Mouse (Mus musculus) large intestine, adult 2 months (tissue): Measurements from ENCODE around the gene Eipr1. TPM values are rescaled to one million over a fixed set of nuclear protein-coding genes. Genes with fewer than 3 reads are reported as not detected.

ENCODE experiments used
- DNase-seq: peaks from one replicate; pipeline ENCODE4 v3.0.0-alpha.2; 2012; ENCODE audit warnings: low read depth, low spot score
- WGBS: fragments of 180-500 bp; shearing (Covaris S2); methylation state at CpG from one replicate; pipeline ENCODE4 v1.1.7; 2018; 5-methylcytosine and 5-hydroxymethylcytosine counted together
- polyA plus RNA-seq: library from polyadenylated mRNA; depleted of rRNA; stranded (reverse); fragments of >200 nt; gene quantifications from 2 replicates; pipeline ENCODE4 v1.2.3, GENCODE M21; 2012

The Eipr1 gene
- polyA plus RNA-seq, 1 experiment: 50.0 TPM

DNA sequence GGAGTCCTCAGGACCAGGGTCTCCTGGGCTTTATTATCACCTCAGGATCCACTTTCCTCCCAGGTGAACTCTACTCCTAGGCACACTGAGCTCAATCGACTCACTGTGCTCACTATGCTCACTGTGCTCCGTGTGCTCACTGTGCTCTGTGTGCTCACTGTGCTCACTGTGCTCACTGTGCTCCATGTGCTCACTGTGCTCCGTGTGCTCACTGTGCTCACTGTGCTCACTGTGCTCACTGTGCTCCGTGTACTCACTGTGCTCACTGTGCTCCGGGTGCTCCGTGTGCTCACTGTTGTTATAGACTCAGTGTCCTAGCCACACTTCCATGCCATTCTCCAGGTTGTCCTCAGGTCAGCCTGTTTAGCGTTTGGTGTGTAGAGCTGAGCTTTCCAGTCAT, 18.4 kb downstream of the Eipr1 start:
- WGBS: 94% methylated on average over 7 of the region's 7 CpGs
- no peak for DNase-seq

DNA sequence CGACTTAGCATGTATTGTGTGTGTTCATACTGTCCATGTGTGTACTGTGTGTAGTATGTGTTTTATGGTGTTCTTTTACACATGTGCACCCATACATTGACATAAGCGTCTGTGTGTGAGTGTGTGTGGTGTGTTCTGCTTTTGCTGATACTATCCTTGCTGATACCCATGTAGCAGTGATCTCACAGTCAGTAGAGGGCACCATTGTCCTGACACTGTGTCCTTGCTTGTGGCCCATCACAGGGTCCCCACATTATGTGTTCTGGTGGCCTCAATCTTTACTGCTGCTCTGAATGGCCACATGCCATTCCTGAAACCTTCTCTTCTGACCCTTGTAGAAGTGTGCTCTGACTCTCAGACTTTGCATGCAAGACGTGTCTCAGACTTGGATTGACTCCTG, 22.2 kb downstream of the Eipr1 start:
- DNase-seq: no peak

DNA sequence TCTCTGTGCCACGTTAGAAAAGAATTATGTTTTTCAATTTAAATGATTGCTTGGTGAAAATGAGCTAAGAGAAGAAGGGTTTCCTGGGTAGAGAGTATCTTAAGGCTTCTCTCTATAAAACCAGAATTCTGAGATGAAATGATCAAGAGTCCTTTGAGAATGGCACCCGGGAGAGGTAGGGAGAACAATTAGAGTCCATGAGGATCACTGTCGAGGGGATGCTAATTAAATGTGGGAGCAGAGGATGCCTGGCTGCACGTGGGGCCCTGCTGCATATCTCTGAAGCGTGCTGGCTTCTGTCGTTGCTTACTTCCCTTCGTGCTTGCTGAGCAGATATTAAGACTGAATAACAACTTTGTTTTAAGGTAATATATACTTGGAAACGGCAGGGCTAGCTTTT, 23.5 kb downstream of the Eipr1 start:
- 60% methylated on average over 8 of the region's 8 CpGs for WGBS
- DNase-seq: no peak

More for the DNA sequence above, 22.2 kb downstream of the Eipr1 start:
- 89% methylated on average over 3 of the region's 3 CpGs for WGBS

DNA sequence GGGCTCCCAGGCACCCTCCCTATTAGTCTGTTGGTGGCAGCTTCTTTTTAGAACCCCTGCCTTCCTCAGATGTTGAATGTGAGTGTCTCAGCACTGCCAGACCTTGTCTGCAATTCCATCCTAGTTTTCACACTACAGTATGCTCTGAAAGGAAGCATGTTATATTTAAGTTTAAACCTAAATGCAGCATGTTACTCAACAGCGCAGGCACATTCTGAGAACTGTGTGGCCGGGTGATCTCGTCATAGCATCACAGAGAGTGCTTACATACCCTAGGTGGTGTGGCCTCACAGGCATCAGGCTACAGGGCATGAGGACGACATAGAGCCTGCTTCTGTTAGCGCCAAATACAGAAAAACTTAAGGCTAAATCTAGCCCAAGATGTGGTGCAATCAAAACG, 24.0 kb downstream of the Eipr1 start:
- 90% methylated on average over 6 of the region's 6 CpGs for WGBS
- no peak for DNase-seq

DNA sequence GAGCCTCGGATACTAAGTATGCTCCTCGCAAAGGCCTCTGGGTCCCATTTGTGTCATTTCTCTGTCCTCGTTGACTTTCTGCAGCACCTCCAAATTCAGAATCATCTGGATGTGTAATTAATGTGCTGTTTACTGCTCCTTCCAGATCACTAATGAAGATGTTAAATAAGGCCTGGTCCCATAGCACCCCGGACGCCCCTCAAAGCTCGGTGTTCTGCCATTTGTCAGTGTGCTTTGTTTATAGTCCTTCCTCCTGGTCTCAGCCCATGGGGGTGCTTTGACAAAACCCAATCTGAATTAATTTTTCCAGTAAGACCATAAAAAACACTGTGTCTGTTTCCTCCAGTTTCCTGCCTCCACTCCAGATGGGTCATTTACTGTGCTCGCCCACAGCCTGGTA, 28.6 kb downstream of the Eipr1 start:
- WGBS: 87% methylated on average over 7 of the region's 7 CpGs

DNA sequence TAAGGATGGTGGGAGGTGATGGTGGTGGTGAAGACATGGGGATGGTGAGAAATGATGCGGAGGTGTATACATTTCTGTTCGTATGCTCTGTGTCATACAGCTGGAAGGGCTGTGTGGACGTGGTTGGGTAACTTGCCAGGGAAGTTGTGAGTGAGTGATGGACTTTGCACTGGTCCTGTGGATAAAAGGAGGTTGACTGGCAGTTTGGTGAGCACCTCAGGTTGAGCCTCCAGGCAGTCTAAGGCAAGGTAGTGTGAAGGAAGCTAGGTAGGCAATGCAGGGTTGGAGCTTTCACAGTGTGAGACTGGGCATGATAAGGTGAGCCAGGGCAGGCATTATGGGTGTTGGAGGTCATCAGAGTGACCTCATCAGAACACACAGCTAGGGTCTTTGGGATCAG, 31.0 kb downstream of the Eipr1 start:
- WGBS: 62% methylated on average over 3 of the region's 3 CpGs

More for the DNA sequence above, 28.6 kb downstream of the Eipr1 start:
- no peak for DNase-seq

DNA sequence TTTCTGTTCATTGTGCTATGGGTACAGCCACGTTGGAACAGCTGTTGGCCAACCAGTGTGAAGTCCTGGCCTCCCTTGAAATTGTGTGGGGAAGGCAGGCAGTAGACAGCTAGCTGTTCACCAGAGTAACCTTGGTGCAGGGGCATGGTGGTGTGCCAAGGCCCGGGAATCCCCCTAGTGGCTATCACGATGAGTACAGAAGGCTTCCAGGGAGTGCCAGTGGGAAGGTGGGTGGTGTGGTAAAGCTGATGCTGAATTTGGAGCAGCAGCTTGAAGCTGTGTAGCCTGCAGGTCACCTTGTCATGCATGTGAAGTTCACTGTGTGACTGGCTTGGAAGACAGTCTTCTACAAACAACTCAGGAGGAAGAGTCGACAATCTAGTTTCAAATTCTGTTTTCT, 32.8 kb downstream of the Eipr1 start:
- 28% methylated on average over 4 of the region's 4 CpGs for WGBS
- DNase-seq: no peak

More for the DNA sequence above, 31.0 kb downstream of the Eipr1 start:
- no peak for DNase-seq

DNA sequence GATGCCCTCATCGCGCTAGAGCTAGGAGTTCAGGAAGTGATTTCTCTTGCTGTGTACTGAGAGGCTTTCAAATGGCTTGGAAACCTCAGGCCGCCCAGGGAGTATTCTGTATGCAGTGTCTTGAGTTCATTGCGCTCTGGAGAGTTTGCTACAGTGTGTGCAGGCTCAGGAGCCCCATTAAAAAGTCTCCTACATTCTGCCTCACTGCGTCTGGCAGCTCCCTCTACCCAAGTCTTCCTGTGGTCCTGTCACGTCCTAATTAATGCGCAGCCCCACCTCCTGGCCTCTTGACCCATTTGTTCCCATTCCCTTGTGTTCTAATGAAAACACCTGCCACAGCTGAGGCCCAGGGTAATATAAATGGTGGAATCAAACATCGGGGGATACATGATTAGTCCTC, 33.3 kb downstream of the Eipr1 start:
- 66% methylated on average over 8 of the region's 8 CpGs for WGBS
- no peak for DNase-seq

DNA sequence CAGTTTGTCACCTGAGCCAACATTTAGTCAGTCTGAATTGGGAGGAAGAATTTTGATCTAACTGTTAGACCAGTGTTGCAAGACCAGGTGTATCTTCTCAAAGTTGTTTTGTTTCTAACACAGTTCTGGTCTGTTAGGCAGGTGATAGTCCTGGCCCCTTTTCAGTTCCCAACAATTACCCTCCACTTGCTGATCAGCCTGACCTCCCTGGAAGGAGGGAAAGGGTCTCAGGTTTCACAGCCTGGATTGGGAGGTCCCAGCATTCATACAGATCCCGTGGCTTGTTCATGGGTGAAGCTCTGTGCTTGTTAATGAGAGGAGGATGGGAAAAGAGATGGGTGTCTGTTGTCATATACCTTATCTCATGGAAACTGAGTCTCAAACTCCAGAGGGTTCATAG, 33.7 kb downstream of the Eipr1 start:
- no peak for DNase-seq
- 40% methylated on average over 1 of the region's 1 CpGs for WGBS

DNA sequence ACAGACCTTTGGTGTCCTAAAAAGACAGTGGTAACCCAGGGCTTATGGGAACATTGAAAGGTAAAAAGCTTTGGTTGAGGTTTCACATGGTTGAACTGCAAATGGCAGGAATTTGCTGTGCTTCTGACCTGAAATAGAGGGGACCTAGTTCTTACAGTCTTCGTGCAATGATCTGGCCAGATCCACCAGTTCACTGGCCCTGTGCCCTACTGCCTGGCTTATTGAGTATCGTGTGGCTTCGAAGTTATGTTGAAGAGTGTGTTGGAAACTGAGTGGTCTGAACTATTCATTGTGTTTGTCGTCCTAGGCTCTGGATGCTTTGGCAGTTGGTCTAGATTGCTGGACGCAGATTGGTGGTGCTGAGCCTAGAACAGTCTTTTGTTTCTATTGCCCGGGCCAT, 34.7 kb downstream of the Eipr1 start:
- no peak for DNase-seq
- WGBS: 93% methylated on average over 6 of the region's 6 CpGs

DNA sequence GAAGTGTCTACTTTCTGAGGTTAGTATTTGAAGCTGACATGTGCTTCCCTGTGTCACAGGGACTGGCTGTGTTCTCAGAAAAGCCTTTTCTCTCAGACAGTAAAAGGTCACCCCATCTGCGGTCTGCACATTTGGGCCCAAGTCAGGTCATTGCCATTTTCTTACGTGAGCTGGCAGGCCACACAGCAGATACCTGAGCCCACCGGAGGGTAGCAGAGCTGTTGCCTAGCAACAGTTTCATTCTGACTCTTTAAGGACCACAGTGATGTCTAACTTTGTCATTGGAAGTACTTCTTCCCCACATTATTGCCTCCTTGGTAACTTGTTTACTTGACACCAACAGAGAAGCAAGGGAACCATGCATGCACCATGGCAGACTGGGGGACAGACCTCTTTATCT, 41.0 kb downstream of the Eipr1 start:
- 85% methylated on average over 3 of the region's 3 CpGs for WGBS
- DNase-seq: no peak

DNA sequence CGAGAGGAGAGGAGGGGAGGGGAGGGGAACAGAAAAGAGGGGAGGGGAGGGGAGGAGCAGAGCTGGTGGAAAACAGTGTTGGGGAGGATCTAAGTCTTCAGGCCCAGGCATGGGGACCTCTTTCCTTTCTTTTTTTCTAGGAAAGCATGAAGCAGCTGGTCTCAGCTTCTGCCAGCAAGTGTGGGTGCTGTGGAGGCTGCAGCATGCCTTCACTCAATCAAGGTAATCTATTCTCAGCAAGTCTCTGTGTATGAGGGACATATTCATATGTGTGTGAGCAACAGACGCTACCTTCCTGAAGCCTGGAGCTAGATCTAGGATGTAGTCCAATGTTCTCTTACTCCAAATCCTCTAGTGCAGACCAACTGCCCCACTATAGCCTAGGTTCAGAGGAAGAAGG, 42.1 kb downstream of the Eipr1 start:
- DNase-seq: no peak
- 74% methylated on average over 2 of the region's 2 CpGs for WGBS

DNA sequence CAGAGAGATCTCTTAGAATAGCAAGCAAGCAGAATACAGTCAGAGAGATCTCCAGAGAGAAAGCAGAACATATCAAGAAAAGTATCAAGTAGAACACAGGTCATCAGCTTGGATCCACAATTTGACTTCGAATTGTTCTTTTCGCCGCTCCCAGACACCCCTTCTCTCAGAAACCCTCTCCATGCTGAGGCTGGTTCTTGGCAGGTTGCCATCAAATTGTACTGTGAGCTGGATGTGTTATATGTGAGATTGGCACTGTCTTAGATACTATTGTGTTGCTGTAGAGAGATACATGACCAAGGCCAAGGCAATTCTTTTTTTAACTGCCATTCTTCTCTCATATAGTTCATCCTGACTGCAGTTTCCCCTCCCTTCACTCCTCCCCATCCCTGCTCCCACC, 43.4 kb downstream of the Eipr1 start:
- DNase-seq: no peak
- 99% methylated on average over 3 of the region's 3 CpGs for WGBS

DNA sequence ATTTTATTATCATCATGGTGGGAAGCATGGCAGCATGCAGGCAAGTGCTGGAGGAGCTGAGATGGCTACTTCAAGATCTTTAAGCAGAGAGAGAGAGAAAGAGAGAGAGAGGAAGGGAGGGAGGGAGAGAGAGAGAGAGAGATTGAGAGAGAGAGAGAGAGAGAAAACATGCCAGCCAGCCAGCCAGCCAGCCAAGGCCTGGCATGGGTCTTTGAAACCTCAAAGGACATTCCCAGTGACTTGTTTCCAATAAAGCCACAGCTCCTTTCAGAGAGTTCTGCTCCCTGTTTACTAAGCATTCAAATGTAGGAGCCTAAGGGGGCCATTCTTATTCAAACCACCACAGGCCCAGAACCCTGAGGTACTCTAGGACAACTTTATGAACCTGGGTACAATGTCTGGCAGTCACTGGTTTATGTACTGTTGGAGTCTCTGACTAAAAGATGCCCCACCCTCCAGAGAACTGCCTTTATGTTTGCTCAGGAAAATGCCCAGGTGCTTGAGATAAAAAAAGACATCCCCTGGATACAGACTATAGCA, 45.3 kb downstream of the Eipr1 start:
- no peak for DNase-seq

DNA sequence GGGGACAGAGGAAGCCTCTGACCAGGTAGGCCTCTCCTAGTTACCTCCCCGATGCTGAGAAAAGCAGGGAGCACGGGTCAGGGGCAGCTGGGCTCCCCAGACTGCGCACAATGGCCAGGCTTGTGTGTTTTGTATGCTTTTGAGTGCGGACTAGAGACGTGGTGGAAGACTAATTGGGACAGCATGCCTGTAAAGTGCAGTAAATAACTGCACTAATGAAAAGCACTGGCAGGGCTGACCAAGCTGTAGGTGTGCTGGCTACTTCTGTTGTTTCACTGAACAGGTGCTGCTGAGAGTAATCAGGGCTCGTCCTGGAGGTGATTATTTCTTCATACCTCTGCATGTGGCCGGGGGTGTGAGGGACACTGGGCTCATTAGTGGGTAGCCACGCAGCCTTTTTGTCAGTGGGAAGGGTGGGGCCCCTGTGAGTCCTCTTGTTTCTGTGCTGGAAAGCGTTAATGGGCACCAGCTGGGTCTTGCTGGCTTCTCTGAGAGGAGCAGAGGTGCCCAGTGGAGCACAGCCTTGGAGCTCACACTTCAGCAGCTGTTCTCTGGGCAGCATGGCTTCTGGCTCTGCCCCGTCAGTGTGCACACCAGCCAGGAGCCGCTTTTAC, 48.3 kb downstream of the Eipr1 start:
- no peak for DNase-seq
- 73% methylated on average over 11 of the region's 11 CpGs for WGBS

DNA sequence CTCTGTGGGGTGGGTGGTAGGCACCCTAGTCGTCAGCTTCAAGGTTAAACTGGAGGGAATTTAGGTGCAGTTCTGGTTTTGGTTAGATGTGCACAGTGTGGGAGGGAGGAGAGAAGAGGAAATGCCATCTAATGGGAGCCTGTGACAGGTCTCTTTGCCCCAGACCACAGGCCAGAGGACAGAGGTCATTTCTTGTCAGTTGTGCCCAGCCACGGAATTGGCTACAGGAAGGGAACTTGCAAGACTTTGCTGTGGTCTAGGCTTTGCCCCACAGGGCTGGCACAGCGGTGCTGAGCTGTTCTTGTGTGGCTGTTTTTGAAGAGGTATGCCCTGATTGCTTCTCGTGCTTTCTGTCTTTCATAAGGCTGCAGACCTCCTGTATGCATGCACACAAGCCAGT, 48.8 kb downstream of the Eipr1 start:
- WGBS: 49% methylated on average over 4 of the region's 4 CpGs
- DNase-seq: no peak

DNA sequence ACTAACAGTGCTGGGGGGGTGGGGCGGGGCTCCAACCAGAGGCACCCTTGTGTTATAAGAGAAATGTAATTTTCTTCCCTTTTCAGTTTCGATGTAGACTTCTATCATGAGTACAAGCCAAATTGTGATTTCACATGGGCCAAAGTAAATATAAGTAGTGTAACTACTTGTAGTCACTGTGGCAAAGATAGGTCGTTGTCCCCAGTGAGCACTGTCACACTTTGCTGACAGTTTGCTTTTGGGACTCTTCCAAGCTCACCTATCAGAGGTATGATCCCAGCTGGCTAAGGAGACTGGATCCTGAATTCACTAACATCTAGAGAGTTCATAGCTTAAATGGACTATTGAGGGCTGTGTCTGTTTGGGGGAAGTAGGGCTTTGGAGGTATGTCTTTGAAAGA, 49.3 kb downstream of the Eipr1 start:
- WGBS: 43% methylated on average over 3 of the region's 3 CpGs
- no peak for DNase-seq

DNA sequence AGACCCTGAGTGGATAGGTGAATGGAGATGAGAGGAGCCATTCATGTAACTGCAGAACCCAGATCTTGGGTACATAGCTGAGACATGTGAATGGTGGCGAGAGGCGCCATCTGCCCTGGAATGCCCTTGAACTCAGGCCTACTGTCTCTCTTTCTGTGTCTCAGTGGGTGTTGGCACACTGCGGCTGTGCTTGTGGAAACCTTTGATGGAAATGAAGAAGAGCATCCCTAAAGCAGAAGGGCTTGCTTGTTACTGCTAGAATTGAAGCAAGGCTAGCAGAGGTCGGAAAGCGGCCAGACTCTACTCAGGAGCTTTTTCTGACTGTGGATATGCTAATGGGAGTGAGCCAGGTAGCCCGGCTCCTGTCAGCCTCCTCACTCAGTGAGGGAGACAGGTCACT, 50.1 kb downstream of the Eipr1 start:
- DNase-seq: no peak
- WGBS: 97% methylated on average over 6 of the region's 6 CpGs

DNA sequence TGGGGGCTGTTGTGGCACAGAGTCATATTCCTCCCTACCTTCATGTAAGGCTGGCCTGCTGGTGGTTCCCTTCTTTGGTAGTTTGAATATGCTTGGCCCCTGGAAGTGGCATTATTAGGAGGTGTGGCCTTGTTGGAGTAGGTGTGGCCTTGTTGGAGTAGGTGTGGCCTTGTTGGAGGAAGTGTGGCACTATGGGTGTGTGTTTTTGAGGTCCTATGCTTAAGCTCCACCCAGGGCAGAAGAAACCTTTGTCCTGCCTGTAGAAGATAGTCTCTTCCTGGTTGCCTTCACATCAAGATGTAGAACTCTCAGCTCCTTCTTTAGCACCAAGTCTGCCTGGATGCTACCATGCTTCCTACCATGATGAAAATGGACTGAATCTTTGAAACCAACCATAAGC, 51.4 kb downstream of the Eipr1 start:
- DNase-seq: no peak

DNA sequence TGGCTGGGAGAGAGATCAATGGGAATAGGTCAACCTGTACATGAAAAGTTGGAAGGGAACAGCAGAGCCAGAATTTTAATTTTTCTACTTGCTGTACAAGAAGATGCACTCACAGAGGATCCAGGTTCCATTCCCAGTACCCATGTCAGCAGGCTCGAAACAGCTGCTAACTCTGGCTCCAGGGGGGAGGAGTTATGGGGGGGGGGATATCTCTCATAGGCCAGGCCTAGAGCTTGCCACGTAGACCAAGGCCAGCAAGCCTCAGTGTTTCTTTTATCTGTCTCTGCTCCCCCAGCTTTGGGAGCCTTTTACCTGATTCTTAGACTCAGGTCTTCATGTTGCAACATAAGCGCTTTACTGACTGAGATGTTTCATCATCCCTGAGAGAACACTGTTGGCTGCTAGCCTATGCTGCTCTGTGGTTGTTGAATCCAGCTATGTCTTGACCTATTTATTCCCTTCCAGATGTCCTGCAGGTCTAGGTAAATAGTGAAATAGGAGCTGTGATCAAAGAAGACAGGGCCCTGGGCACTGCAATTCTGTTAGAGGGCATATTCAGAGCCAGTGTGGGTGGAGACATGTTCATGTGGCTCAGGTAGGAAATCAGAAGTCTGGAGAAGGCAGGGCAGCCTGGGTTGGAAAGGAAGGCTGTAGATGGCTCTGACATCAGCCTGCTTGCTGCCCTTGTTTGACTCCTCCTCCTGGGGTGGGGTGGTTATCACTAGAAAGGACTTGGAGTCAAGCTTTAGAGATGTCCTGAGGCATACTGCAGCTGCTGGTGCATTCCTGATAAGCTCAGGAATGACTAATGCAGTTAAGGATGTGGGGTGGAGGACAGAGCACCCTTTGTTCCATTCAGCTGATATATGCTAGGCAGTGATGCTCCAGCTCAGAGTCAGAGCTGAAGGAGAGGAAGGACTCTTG, 53.2 kb downstream of the Eipr1 start:
- peak; percentile 8 for DNase-seq
- WGBS: 55% methylated on average over 3 of the region's 3 CpGs

DNA sequence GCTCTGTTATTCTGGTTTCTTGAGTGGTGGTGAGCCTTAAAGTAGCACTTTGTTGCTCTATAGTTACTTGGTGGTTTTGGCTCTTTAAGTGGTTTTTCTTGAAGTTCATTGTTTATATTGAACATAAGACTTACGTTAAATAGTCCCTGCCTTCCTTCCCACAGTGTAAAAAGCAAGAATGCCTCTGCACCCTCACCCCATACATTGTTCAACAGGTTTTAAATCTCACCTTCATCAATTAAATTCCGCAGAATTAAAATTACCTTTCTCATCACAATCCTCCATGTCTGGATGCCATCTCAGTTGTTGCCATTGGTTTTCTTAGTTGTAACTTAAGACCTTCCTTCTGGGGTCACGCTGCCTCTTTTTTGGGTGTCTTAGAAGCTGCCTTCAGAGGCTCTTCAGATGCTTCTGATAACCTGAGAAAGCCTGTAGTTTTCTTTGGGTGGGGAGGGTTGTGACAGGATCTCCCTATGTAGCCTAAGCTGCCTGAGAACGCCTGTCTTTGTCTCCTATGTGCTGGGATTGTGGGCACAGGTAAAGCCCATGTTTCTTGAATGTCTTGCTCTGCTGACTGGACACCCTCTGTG, 57.3 kb downstream of the Eipr1 start:
- DNase-seq: no peak

More for the DNA sequence above, 57.3 kb downstream of the Eipr1 start:
- 93% methylated on average over 4 of the region's 4 CpGs for WGBS
